In genomic region chr4:46304757-46305384, GRCm38 (mm10) we compare ENCODE assay signal across 9 mouse cellular contexts. TPM values are rescaled to one million over a fixed set of nuclear protein-coding genes. Genes with fewer than 3 reads are reported as not detected.
A peak's percentile ranks its signal among the peaks of the same experiment; 100 is the strongest.
DNase-seq lines count a peak whose midpoint lies in the region; ATAC-seq and TF ChIP-seq lines count a peak whose summit lies in the region.
"Had no signal": no experiment of that assay in that cellular context is flagged by ENCODE, and none has a peak within 500 bp of the region (broad histone marks: within the 10 kb centered on the region; RNA-seq: fewer than 3 reads in every experiment).

No protein-coding gene starts in this region.

- no peak; the same call in 1 of the 2 replicates for TF ChIP-seq RAD21 in CH12.LX (IDR thresholded peaks at IDR 0.05; ENCODE audit: low read depth, low read length)

- H3K27me3 ChIP-seq in CH12.LX (replicated peaks) = peaks cover 46% of the 10 kb centered on the region
- H3K27me3 ChIP-seq in forebrain, embryonic 12.5 days = peaks cover 49% of the 10 kb centered on the region
- peaks cover 8% of the 10 kb centered on the region; the same call in 1 of the 2 replicates for H3K27me3 ChIP-seq in heart, postnatal 0 days (ENCODE audit: control insufficient read depth, insufficient read depth, low read length)
- peaks cover 37% of the 10 kb centered on the region for H3K27me3 ChIP-seq in liver, embryonic 16.5 days (ENCODE audit: control insufficient read depth, insufficient read depth, low read depth, low read length)
- H3K27me3 ChIP-seq in neural tube, embryonic 12.5 days (replicated peaks) = peaks cover 13% of the 10 kb centered on the region; the same call in 1 of the 2 replicates
- no peaks in the 10 kb centered on the region for H3K27me3 ChIP-seq in stomach, postnatal 0 days (ENCODE audit: control insufficient read depth, insufficient read depth, low read length)

- H3K27ac ChIP-seq in CH12.LX (ENCODE audit: insufficient read depth, low read depth) = no peak overlapping the region
- peak overlapping the region; percentile 63 for H3K27ac ChIP-seq in forebrain, embryonic 12.5 days
- peak overlapping the region; percentile 93 for H3K27ac ChIP-seq in heart, postnatal 0 days (ENCODE audit: low read depth)
- H3K27ac ChIP-seq in liver, embryonic 16.5 days (ENCODE audit: low read length) = no peak overlapping the region
- H3K27ac ChIP-seq in neural tube, embryonic 12.5 days = peak overlapping the region; percentile 57; the same call in 1 of the 2 replicates
- H3K27ac ChIP-seq in stomach, postnatal 0 days (replicated peaks) = peak overlapping the region; percentile 24; the same call in 1 of the 2 replicates

- no peaks in the 10 kb centered on the region for H3K9me3 ChIP-seq in CH12.LX (replicated peaks; ENCODE audit: low read length)
- H3K9me3 ChIP-seq in forebrain, embryonic 12.5 days = no peaks in the 10 kb centered on the region
- no peaks in the 10 kb centered on the region for H3K9me3 ChIP-seq in heart, postnatal 0 days (replicated peaks; ENCODE audit: control insufficient read depth, low read length)
- H3K9me3 ChIP-seq in liver, embryonic 16.5 days (replicated peaks; ENCODE audit: control insufficient read depth, low read length) = no peaks in the 10 kb centered on the region
- no peaks in the 10 kb centered on the region for H3K9me3 ChIP-seq in neural tube, embryonic 12.5 days
- H3K9me3 ChIP-seq in stomach, postnatal 0 days (ENCODE audit: control insufficient read depth, low read length) = no peaks in the 10 kb centered on the region

- TF ChIP-seq POLR2A in CH12.LX (IDR thresholded peaks at IDR 0.05; ENCODE audit: low read depth, low read length) = peak; percentile 54; the same call in 1 of the 2 replicates

- H3K4me2 ChIP-seq in CH12.LX (ENCODE audit: insufficient read depth, low read depth, poor library complexity, severe bottlenecking) = peak overlapping the region; percentile 94
- peak overlapping the region; percentile 78 for H3K4me2 ChIP-seq in forebrain, embryonic 12.5 days
- peak overlapping the region; percentile 86 for H3K4me2 ChIP-seq in heart, postnatal 0 days (ENCODE audit: low read depth, low read length)
- peak overlapping the region; percentile 95 for H3K4me2 ChIP-seq in liver, embryonic 16.5 days (ENCODE audit: low read depth, low read length)
- peak overlapping the region; percentile 76 for H3K4me2 ChIP-seq in neural tube, embryonic 12.5 days (replicated peaks)
- peak overlapping the region; percentile 91 for H3K4me2 ChIP-seq in stomach, postnatal 0 days (replicated peaks; ENCODE audit: low read depth)

- H3K36me3 ChIP-seq in CH12.LX (replicated peaks in 1 of 2; ENCODE audit: control insufficient read depth in 1 of 2, insufficient read depth in 1 of 2, low read length in 1 of 2) = no peaks in the 10 kb centered on the region
- no peaks in the 10 kb centered on the region for H3K36me3 ChIP-seq in forebrain, embryonic 12.5 days (replicated peaks)
- no peaks in the 10 kb centered on the region for H3K36me3 ChIP-seq in heart, postnatal 0 days (replicated peaks; ENCODE audit: control insufficient read depth, insufficient read depth, low read length)
- no peaks in the 10 kb centered on the region for H3K36me3 ChIP-seq in liver, embryonic 16.5 days (ENCODE audit: control insufficient read depth, insufficient read depth)
- H3K36me3 ChIP-seq in neural tube, embryonic 12.5 days = no peaks in the 10 kb centered on the region
- no peaks in the 10 kb centered on the region for H3K36me3 ChIP-seq in stomach, postnatal 0 days (ENCODE audit: control insufficient read depth, insufficient read depth, low read length)

- H3K9ac ChIP-seq in CH12.LX (ENCODE audit: insufficient read depth, low read depth) = peak overlapping the region; percentile 91
- peak overlapping the region; percentile 87 for H3K9ac ChIP-seq in forebrain, embryonic 12.5 days
- peak overlapping the region; percentile 91 for H3K9ac ChIP-seq in heart, postnatal 0 days (replicated peaks; ENCODE audit: low read depth, low read length)
- H3K9ac ChIP-seq in liver, embryonic 16.5 days (ENCODE audit: low read depth, low read length) = peak overlapping the region; percentile 65
- peak overlapping the region; percentile 87 for H3K9ac ChIP-seq in neural tube, embryonic 12.5 days
- H3K9ac ChIP-seq in stomach, postnatal 0 days (ENCODE audit: low read length) = peak overlapping the region; percentile 77

- H3K79me2 ChIP-seq in CH12.LX (replicated peaks; ENCODE audit: control insufficient read depth, extremely low read depth, insufficient read depth, poor library complexity, severe bottlenecking) = no peaks in the 10 kb centered on the region

- no peak for TF ChIP-seq EP300 in CH12.LX (IDR thresholded peaks at IDR 0.05; ENCODE audit: low read length)
- TF ChIP-seq EP300 in heart, postnatal 0 days (IDR thresholded peaks at IDR 0.05; ENCODE audit: low read depth) = no peak
- TF ChIP-seq EP300 in stomach, postnatal 0 days (optimal IDR thresholded peaks at IDR 0.05) = no peak

- peak in 1 of 2 experiments; percentile 29; a peak in 1 of 4 replicates for TF ChIP-seq CTCF in CH12.LX (conservative IDR thresholded peaks at IDR 0.05 in 1 of 2, IDR thresholded peaks at IDR 0.05 in 1 of 2; ENCODE audit: low read depth in 2 of 2, low read length in 2 of 2)
- no peak for TF ChIP-seq CTCF in heart, postnatal 0 days (IDR thresholded peaks at IDR 0.05; ENCODE audit: low read depth)
- peak; percentile 44; the same call in 1 of the 2 replicates for TF ChIP-seq CTCF in stomach, postnatal 0 days (IDR thresholded peaks at IDR 0.05; ENCODE audit: low read depth)

- in situ Hi-C loops in CH12.LX (cut with MboI; ENCODE audit: low pct_ligation_motif_present, low pct_unique_long_range_greater_than_20kb, low sequenced_read_pairs) = no loop called here

- H3K4me1 ChIP-seq in CH12.LX (ENCODE audit: control insufficient read depth in 1 of 2, insufficient read depth in 2 of 2) = peaks cover 6 to 11% of the 10 kb centered on the region in 2 experiments; a peak in 3 of 4 replicates
- H3K4me1 ChIP-seq in forebrain, embryonic 12.5 days = peaks cover 10% of the 10 kb centered on the region
- H3K4me1 ChIP-seq in heart, postnatal 0 days (ENCODE audit: control insufficient read depth, insufficient read depth) = peaks cover 11% of the 10 kb centered on the region
- peaks cover 3% of the 10 kb centered on the region; the same call in 1 of the 2 replicates for H3K4me1 ChIP-seq in liver, embryonic 16.5 days (ENCODE audit: control insufficient read depth, low read depth, low read length)
- peaks cover 9% of the 10 kb centered on the region for H3K4me1 ChIP-seq in neural tube, embryonic 12.5 days
- H3K4me1 ChIP-seq in stomach, postnatal 0 days (replicated peaks; ENCODE audit: control insufficient read depth, insufficient read depth) = no peaks in the 10 kb centered on the region

- under 1% methylated on average over 61 of the region's 78 CpGs for WGBS in forebrain, embryonic 12.5 days
- WGBS in heart, postnatal 0 days = under 1% methylated on average over 46 of the region's 78 CpGs
- under 1% methylated on average over 78 of the region's 78 CpGs for WGBS in large intestine, adult 2 months
- under 1% methylated on average over 75 of the region's 78 CpGs for WGBS in liver, embryonic 16.5 days (ENCODE audit: insufficient replicate concordance)
- under 1% methylated on average over 76 of the region's 78 CpGs for WGBS in neural tube, embryonic 12.5 days
- WGBS in stomach, postnatal 0 days = under 1% methylated on average over 66 of the region's 78 CpGs

- peak; percentile 94 for ATAC-seq in forebrain, embryonic 12.5 days (ENCODE audit: low FRiP score)
- peak; percentile 82 for ATAC-seq in heart, postnatal 0 days (ENCODE audit: insufficient read depth, low read depth)
- ATAC-seq in liver, embryonic 16.5 days (ENCODE audit: low read depth) = peak; percentile 84
- ATAC-seq in neural tube, embryonic 12.5 days (ENCODE audit: low FRiP score, low read depth) = peak; percentile 92
- ATAC-seq in stomach, postnatal 0 days (ENCODE audit: low FRiP score, low TSS enrichment) = peak; percentile 88

- dilution Hi-C loops in CH12.LX (cut with MboI; ENCODE audit: extremely low pct_ligation_motif_present, extremely low pct_unique_long_range_greater_than_20kb, low sequenced_read_pairs) = no loop called here

- peak overlapping the region; percentile 39 to 89 (median 66) for H3K4me3 ChIP-seq in CH12.LX (replicated peaks in 1 of 3; ENCODE audit: low read depth in 2 of 3, low read length in 2 of 3, poor library complexity in 1 of 3)
- H3K4me3 ChIP-seq in forebrain, embryonic 12.5 days (replicated peaks) = peak overlapping the region; percentile 85
- peak overlapping the region; percentile 86 for H3K4me3 ChIP-seq in heart, postnatal 0 days (ENCODE audit: low read depth, low read length)
- H3K4me3 ChIP-seq in liver, embryonic 16.5 days (ENCODE audit: low read depth, low read length) = peak overlapping the region; percentile 72
- H3K4me3 ChIP-seq in neural tube, embryonic 12.5 days = peak overlapping the region; percentile 78
- peak overlapping the region; percentile 75 for H3K4me3 ChIP-seq in stomach, postnatal 0 days (ENCODE audit: low read depth, low read length)

- DNase-seq in CH12.LX (ENCODE audit: extremely low read depth) = peak; percentile 45
- DNase-seq in c-Kit-positive CD71-positive TER-119-positive erythroid progenitor cells, embryonic 14.5 days (ENCODE audit: low spot score) = peak; percentile 48
- peak; percentile 73 for DNase-seq in heart, postnatal 0 days (ENCODE audit: low spot score)
- peak; percentile 27 for DNase-seq in large intestine, adult 2 months (ENCODE audit: low read depth, low spot score)
- DNase-seq in stomach, postnatal 0 days (ENCODE audit: low spot score) = peak; percentile 83

TF ChIP-seq in CH12.LX, 34 proteins besides CTCF, POLR2A, EP300 and RAD21 (continues in another document):
- TF ChIP-seq ZNF384 (IDR thresholded peaks at IDR 0.05; ENCODE audit: low read depth, low read length) (peak; percentile 50), POLR2AphosphoS2 (IDR thresholded peaks at IDR 0.05; ENCODE audit: low read depth, low read length) (no peak), MAZ (IDR thresholded peaks at IDR 0.05; ENCODE audit: low read depth, low read length) (no peak), MAX (IDR thresholded peaks at IDR 0.05; ENCODE audit: low read length) (0 out of 2 replicates have a peak, but pooled peaks have one; percentile 30), USF1 (IDR thresholded peaks at IDR 0.05; ENCODE audit: low read depth, low read length) (no peak), UBTF (IDR thresholded peaks at IDR 0.05; ENCODE audit: low read depth, low read length) (0 out of 2 replicates have a peak, but pooled peaks have one; percentile 45)

RNA-seq across cellular contexts. Expression of gene Foxe1, which starts 38.5 kb away (rescaled TPM):
- total RNA-seq in CH12.LX (2012; rRNA removed) = not detected in 2 replicates
- total RNA-seq in CH12.LX (2014; rRNA removed) = not detected in 2 replicates
- not detected in 2 replicates for polyA plus RNA-seq in CH12.LX (2012; ENCODE audit: insufficient read length, low read depth)
- polyA plus RNA-seq in forebrain, embryonic 12.5 days (2016; fragmentation: Nextera tagmentation; extraction: Ambion mirVana) = not detected in 2 replicates
- total RNA-seq in heart, postnatal 0 days (2014; rRNA removed; ENCODE audit: low replicate concordance) = 1.1 TPM in 1 of 2 replicates, not detected in the other
- polyA plus RNA-seq in heart, postnatal 0 days (2015; fragmentation: Nextera tagmentation; extraction: Ambion mirVana) = 0.05 TPM in 1 of 2 replicates, not detected in the other
- not detected in 2 replicates for polyA plus RNA-seq in large intestine, adult 2 months (2012; rRNA removed)
- polyA plus RNA-seq in liver, embryonic 16.5 days (2015; fragmentation: Nextera tagmentation; extraction: Ambion mirVana) = not detected in 2 replicates
- polyA plus RNA-seq in neural tube, embryonic 12.5 days (2016; fragmentation: Nextera tagmentation; extraction: Ambion mirVana) = not detected in 2 replicates
- polyA plus RNA-seq in stomach, postnatal 0 days (2015; fragmentation: Nextera tagmentation; extraction: Ambion mirVana) = 0.78 and 0.93 TPM in 2 replicates
- total RNA-seq: hematopoietic stem cell, adult 5-6 weeks had no signal

Comparison
In these comparisons a context has a peak if more than half of its experiments do, and no peak if none do; other contexts are left out.
1. DNase-seq: peak in every context shown above with its lines; median percentile 83 in stomach, postnatal 0 days; 73 in heart, postnatal 0 days; 48 in c-Kit-positive CD71-positive TER-119-positive erythroid progenitor cells, embryonic 14.5 days; 45 in CH12.LX; 27 in large intestine, adult 2 months.
2. H3K27ac ChIP-seq: peak in forebrain, embryonic 12.5 days (single experiment), heart, postnatal 0 days (single experiment), neural tube, embryonic 12.5 days (single experiment) and stomach, postnatal 0 days (single experiment); none in CH12.LX (single experiment) and liver, embryonic 16.5 days (single experiment).
3. Peak in every context shown above with its lines, with median percentiles within 50 percentile points of each other: H3K4me2 ChIP-seq, H3K4me3 ChIP-seq, H3K9ac ChIP-seq and ATAC-seq.